Mouse (Mus musculus) forebrain, embryonic 11.5 days (tissue): ENCODE measurements around the gene Zfp146. TPM values are rescaled to one million over a fixed set of nuclear protein-coding genes. Genes with fewer than 3 reads are reported as not detected.
A peak's percentile ranks its signal among the peaks of the same experiment; 100 is the strongest.
"Not testable (repeated sequence)": the region's sequence is repeated elsewhere in the genome, so short reads cannot be mapped to it uniquely, and the experiment has no call there.

ENCODE experiments used
- ATAC-seq: fragments of 200-750 bp; cut with Nextera tagmentation; replicated peaks from 2 replicates; pipeline ENCODE4 v1.8.0; 2017; ENCODE audit warnings: moderate TSS enrichment; ENCODE audit not compliant: low FRiP score
- DNase-seq: peaks from one replicate; pipeline ENCODE4 v3.0.0-alpha.2; 2017; ENCODE audit warnings: low spot score
- H3K27ac ChIP-seq: fragments of 300-500 bp; sonication (generic); 2 replicates; pipeline ENCODE4 v1.5.1; 2014; ENCODE audit warnings: low read depth, low read length
- H3K27me3 ChIP-seq: fragments of 300-500 bp; sonication (generic); 2 replicates; pipeline ENCODE4 v1.6.1; 2014; ENCODE audit warnings: mild to moderate bottlenecking, low read length, mixed read lengths; ENCODE audit not compliant: control insufficient read depth, insufficient read depth
- H3K36me3 ChIP-seq: fragments of 300-500 bp; sonication (generic); 2 replicates; pipeline ENCODE4 v1.6.1; 2014; ENCODE audit warnings: mild to moderate bottlenecking, low read length, moderate library complexity, mixed read lengths; ENCODE audit not compliant: control insufficient read depth, insufficient read depth
- H3K4me1 ChIP-seq: fragments of 300-500 bp; sonication (generic); replicated peaks from 2 replicates; pipeline ENCODE4 v1.6.1; 2014; ENCODE audit warnings: low read length, mixed read lengths; ENCODE audit not compliant: control insufficient read depth, insufficient read depth
- H3K4me2 ChIP-seq: fragments of 300-500 bp; sonication (generic); 2 replicates; pipeline ENCODE4 v1.6.1; 2014; ENCODE audit warnings: low read depth, mild to moderate bottlenecking, low read length, moderate library complexity, mixed read lengths; ENCODE audit not compliant: severe bottlenecking
- H3K4me3 ChIP-seq: fragments of 300-500 bp; sonication (generic); 2 replicates; pipeline ENCODE4 v1.5.1; 2014; ENCODE audit warnings: low read depth, low read length
- H3K9ac ChIP-seq: fragments of 300-500 bp; sonication (generic); 2 replicates; pipeline ENCODE4 v1.6.1; 2014; ENCODE audit warnings: low read length
- H3K9me3 ChIP-seq: fragments of 300-500 bp; sonication (generic); 2 replicates; pipeline ENCODE4 v1.6.1; 2016; ENCODE audit warnings: low read length, mixed read lengths; ENCODE audit not compliant: control insufficient read depth
- WGBS: fragments of 180-500 bp; shearing (Covaris S2); extraction: QIAGEN DNeasy Blood & Tissue Kit; methylation state at CpG from one replicate; pipeline ENCODE4 v1.1.7; 2014; 5-methylcytosine and 5-hydroxymethylcytosine counted together
- polyA plus RNA-seq: library from polyadenylated mRNA; unstranded; fragments of >200 nt; fragmentation: Nextera tagmentation; extraction: Ambion mirVana; gene quantifications from 2 replicates; pipeline ENCODE4 v1.2.1, GENCODE M21; 2014

Zfp146 gene
- polyA plus RNA-seq, 1 experiment from 2014 or later = 14.0 TPM

- DNase-seq (no peak), ATAC-seq (no peak)
- no peaks in the 10 kb centered on the region for H3K4me1 ChIP-seq
- 84% methylated on average over 11 of the region's 11 CpGs for WGBS
- no peak overlapping the region for H3K9ac ChIP-seq
- H3K27me3 ChIP-seq = no peaks in the 10 kb centered on the region
- no peak overlapping the region for H3K4me2 ChIP-seq
- H3K27ac ChIP-seq = no peak overlapping the region
- no peaks in the 10 kb centered on the region for H3K9me3 ChIP-seq
- no peak overlapping the region for H3K4me3 ChIP-seq
- no peaks in the 10 kb centered on the region for H3K36me3 ChIP-seq
Observed at GRCm38 (mm10) chr7:30202895-30203690, 33.5 kb upstream of the Zfp146 start.

DNA sequence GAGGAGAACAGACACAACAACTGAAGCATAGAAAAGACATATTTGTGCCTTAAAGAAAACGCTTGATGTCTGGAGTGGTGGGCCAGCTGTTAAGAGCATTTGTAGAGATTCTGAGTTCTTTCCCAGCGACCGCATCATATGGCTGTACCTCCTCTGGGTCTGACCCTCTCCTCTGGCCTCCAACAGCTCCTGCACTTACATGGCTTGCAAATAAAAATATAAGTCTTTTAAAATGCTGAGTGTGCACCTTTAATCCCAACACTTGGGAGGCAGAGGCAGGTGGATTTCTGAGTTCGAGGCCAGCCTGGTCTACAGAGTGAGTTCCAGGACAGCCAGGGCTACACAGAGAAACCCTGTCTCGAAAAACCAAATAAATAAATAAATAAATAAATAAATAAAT lies 31.1 kb upstream of the Zfp146 start:
- H3K36me3 ChIP-seq, H3K4me2 ChIP-seq, H3K4me1 ChIP-seq, H3K27me3 ChIP-seq, ATAC-seq, H3K4me3 ChIP-seq, H3K9ac ChIP-seq, DNase-seq, H3K9me3 ChIP-seq, H3K27ac ChIP-seq: not testable (repeated sequence)
- WGBS = 88% methylated on average over 5 of the region's 5 CpGs

DNA sequence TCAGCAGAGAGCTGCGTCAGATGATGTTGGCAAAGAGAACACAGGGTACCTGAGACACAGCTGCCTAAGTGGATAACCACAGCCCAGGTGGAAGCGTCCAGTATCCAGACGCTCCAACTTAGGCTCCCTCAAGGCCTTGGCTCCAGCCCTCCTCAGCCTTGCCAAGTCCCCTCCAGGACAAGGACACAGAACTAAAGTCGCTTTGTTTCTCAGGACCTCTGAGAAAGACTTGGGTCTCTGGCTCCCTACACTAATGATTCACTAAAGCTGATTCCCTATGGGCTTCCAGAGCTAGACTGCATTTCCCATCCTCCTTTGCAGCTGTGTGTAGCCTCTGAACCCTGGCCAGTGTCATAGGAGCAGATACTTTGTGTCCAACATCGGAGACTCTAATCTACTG lies 30.6 kb upstream of the Zfp146 start:
- Histone ChIP-seq H3K9me3 (no peaks in the 10 kb centered on the region), H3K4me2 (no peak overlapping the region), H3K4me1 (no peaks in the 10 kb centered on the region; the same call in 1 of the 2 replicates), H3K27ac (no peak overlapping the region), H3K4me3 (no peak overlapping the region), H3K27me3 (no peaks in the 10 kb centered on the region), H3K9ac (no peak overlapping the region), H3K36me3 (no peaks in the 10 kb centered on the region)
- ATAC-seq (no peak), DNase-seq (no peak)
- 80% methylated on average over 5 of the region's 5 CpGs for WGBS

DNA sequence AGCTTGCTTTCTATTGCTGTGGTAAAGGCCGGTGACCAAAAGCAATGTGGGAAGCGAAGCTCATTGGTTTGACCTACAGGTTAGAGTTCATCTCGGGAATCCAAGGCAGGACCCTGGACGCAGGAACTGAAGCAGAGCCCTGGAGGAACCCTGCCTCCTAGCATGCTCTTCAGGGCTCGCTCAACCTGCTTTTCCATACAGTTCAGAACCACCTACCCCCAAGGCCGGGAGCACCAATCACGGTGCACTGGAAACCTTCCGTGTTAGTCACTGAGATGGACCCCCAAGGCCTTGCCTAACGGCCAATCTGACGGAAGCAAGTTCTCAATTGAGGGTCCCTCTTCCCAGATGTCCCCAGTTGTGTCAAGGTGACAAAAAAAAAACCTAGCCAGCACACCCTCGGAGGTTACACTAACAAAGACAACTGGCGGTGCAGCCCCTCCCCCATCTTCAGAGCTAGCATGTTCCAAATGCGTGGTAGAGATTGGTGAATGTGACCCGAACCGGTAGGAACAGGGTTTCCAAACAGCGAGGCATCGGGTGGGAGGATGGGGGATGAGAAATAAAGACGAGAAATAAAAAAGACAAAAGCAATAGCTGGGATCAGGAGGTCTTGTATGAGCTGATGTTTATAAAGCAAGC lies 30.1 kb upstream of the Zfp146 start:
- H3K4me3 ChIP-seq = no peak overlapping the region
- no peak overlapping the region for H3K9ac ChIP-seq
- no peak overlapping the region for H3K27ac ChIP-seq
- DNase-seq (no peak), ATAC-seq (no peak)
- H3K27me3 ChIP-seq = no peaks in the 10 kb centered on the region
- H3K4me2 ChIP-seq = no peak overlapping the region
- no peaks in the 10 kb centered on the region; the same call in 1 of the 2 replicates for H3K4me1 ChIP-seq
- no peaks in the 10 kb centered on the region for H3K9me3 ChIP-seq
- no peaks in the 10 kb centered on the region for H3K36me3 ChIP-seq
- WGBS = 79% methylated on average over 18 of the region's 18 CpGs

- no peak within 1 kb of the TSS for H3K27ac ChIP-seq
- no peak within 1 kb of the TSS for H3K4me2 ChIP-seq
- H3K4me3 ChIP-seq = no peak within 1 kb of the TSS
- no peaks in the 10 kb centered on the region for H3K9me3 ChIP-seq
- ATAC-seq (no peak; the same call in 1 of the 2 replicates), DNase-seq (peak; percentile 80)
- no peaks in the 10 kb centered on the region for H3K36me3 ChIP-seq
- no peak within 1 kb of the TSS for H3K9ac ChIP-seq
- no peaks in the 10 kb centered on the region; the same call in 1 of the 2 replicates for H3K4me1 ChIP-seq
- 10% methylated on average over 8 of the region's 8 CpGs for WGBS
- H3K27me3 ChIP-seq = no peaks in the 10 kb centered on the region
Observed at GRCm38 (mm10) chr7:30198481-30198971, 29.0 kb upstream of the Zfp146 start, which contains the start of gene Capns1. Capns1 (minus strand) TSS chr7:30198811.

DNA sequence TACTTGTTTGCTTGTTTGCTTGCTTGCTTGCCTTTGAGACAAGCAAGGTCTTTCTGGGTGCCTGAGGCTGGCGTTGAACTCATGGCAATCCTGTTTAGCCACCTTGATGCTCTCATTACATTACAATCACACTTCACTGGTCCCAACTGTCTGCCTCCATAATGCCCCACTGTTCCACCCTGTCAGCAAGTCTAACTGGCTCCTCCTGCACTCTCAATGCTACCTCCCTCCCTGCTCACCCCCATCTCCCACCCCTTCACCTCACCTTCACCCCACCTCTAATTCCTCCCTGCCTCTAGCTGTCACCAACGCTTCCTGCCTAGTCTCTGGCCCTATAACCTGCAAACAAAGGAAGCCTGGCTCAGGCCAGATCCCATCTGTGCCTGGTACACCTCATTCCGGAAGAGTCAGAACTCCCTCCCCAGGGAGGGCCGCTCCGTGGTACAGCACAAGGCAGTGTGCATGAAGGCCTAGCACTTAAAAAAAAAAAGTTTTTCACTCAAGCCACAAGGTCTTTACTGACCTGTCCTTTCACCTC lies 28.1 kb upstream of the Zfp146 start:
- H3K9me3 ChIP-seq = no peaks in the 10 kb centered on the region
- no peak for ATAC-seq
- H3K36me3 ChIP-seq = no peaks in the 10 kb centered on the region
- H3K4me2 ChIP-seq = no peak overlapping the region
- no peak overlapping the region for H3K4me3 ChIP-seq
- no peaks in the 10 kb centered on the region for H3K27me3 ChIP-seq
- peaks cover 8% of the 10 kb centered on the region; the same call in 1 of the 2 replicates for H3K4me1 ChIP-seq
- 78% methylated on average over 5 of the region's 5 CpGs for whole genome bisulfite sequencing
- H3K9ac ChIP-seq = no peak overlapping the region
- no peak for DNase-seq
- no peak overlapping the region for H3K27ac ChIP-seq

GRCm38 (mm10) chr7:30196171-30196570 lies 26.6 kb upstream of the Zfp146 start:
- WGBS = 76% methylated on average over 6 of the region's 6 CpGs
- Histone ChIP-seq H3K9me3 (no peaks in the 10 kb centered on the region), H3K27ac (no peak overlapping the region), H3K4me2 (no peak overlapping the region), H3K4me1 (peaks cover 10% of the 10 kb centered on the region), H3K27me3 (no peaks in the 10 kb centered on the region), H3K36me3 (no peaks in the 10 kb centered on the region), H3K4me3 (no peak overlapping the region), H3K9ac (no peak overlapping the region)
- ATAC-seq (no peak), DNase-seq (no peak)

GRCm38 (mm10) chr7:30195461-30195860 lies 25.9 kb upstream of the Zfp146 start:
- 76% methylated on average over 6 of the region's 6 CpGs for WGBS
- Histone ChIP-seq H3K4me1 (peaks cover 10% of the 10 kb centered on the region), H3K4me3 (peak overlapping the region; percentile 72; the same call in 1 of the 2 replicates), H3K9ac (peak overlapping the region; percentile 76; the same call in 1 of the 2 replicates), H3K36me3 (no peaks in the 10 kb centered on the region; the same call in 1 of the 2 replicates), H3K9me3 (no peaks in the 10 kb centered on the region), H3K27ac (no peak overlapping the region), H3K27me3 (no peaks in the 10 kb centered on the region), H3K4me2 (peak overlapping the region; percentile 79; the same call in 1 of the 2 replicates)
- ATAC-seq (no peak), DNase-seq (no peak)
